Mouse (Mus musculus) lung, adult 10 weeks (tissue): ENCODE results near the gene V1ra8. TPM values are rescaled to one million over a fixed set of nuclear protein-coding genes. Genes with fewer than 3 reads are reported as not detected.

Experiments used
- polyA plus RNA-seq: library from polyadenylated mRNA; stranded (reverse); fragments of 350-450 nt; fragmentation: Illumina TruSeq; extraction: RNeasy Lipid Tissue Mini Kit (QIAGEN cat#74804); gene quantifications from one replicate; pipeline ENCODE4 v1.2.3, GENCODE M21; 2014; ENCODE audit warnings: low read depth, low replicate concordance; ENCODE audit not compliant: insufficient read depth

The V1ra8 gene
- polyA plus RNA-seq: not detected

DNA sequence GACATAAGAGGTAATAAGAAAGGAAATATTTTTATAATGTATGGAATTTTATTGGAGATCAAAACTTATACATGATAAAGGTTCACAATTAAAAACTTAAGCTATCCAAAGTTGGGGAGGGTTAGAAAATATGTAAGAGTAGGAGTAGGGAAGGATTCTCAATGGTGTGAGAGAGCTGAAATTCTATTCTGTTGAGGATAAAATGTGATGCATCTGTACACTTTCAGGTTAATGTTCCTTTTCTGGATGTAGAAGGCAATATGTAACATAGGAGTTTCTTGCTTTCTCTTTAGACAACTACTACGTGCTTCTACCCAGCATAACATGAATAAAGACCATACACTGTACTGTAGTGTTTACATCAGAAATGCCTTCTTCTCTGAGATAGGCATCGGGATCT is at the start of gene V1ra8:
Gene V1ra8, plus strand, starts transcription at position 301 of the 400 bp plus-strand sequence.

DNA sequence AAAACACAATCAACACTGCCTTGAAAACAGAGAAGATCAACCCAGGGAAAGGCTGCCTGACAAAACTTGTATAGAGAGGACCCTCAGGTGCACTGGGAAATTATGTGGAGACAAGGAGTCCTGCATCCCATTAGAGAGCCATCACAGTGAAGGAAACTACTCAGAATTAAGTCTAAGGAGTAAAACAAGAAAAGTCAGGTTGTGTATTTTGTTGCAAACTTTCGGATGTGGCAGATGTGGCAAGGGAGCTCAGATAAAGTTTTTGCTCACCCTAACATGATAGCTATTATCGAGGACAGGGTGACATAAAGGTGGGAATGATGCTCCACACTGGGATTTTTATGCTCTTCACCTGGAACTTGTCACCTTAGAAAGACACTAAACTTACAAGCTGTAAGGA is 28.1 kb upstream of the V1ra8 start, which contains the start of gene Vmn1r52:
Gene Vmn1r52, plus strand, starts transcription at position 301 of the 400 bp plus-strand sequence.

DNA sequence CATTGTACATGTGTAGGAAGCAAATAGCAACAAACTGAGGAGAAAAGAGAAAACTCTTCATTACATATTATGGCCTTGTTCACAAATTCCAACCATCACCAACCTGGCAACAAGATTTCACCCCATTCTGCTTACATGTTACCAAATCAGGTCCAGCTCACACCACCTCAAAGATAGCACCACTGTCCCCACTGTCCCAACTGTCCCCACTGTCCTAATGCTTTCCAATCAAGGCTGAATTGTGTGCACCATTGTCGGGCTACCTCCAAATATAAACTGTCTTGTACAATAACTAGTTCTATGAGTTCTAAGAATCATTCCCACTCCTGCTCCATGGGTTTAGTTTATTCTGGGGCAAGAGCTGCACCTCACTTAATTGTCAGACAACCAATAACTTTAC is 21.7 kb downstream of the V1ra8 start, which contains the start of gene Vmn1r53:
Gene Vmn1r53, minus strand, starts transcription at position 101 of the 400 bp plus-strand sequence.

DNA sequence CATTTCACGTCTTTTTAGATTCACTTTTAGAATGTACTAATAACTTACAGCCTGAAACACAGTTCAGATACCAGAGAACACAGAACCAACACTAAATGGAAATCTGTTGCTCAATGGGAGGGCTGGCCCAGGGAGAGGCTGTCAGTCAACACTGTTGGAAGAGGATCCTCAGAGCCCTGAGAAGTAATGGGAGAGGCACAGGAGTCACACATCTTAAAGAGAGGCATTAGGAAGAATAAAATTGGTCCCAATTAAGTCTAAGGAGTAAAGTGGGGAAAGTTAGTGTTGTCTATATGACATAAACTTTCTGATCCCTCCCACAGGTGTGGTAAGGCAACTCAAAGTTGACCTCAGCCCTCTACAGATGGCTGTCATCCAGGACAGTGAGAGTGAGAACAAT is 43.4 kb downstream of the V1ra8 start, which contains the start of gene Vmn1r54:
Gene Vmn1r54, plus strand, starts transcription at position 301 of the 400 bp plus-strand sequence.

Other genes starting within 250 kb of the V1ra8 start
- not detected for gene Vmn1r46, start 233.5 kb upstream of the V1ra8 start, polyA plus RNA-seq
- not detected for gene Vmn1r47, start 186.6 kb upstream of the V1ra8 start, polyA plus RNA-seq
- gene Vmn1r48, start 166.0 kb upstream of the V1ra8 start, polyA plus RNA-seq: not detected
- not detected for gene Vmn1r49, start 124.3 kb upstream of the V1ra8 start, polyA plus RNA-seq
- gene Vmn1r50, start 101.4 kb upstream of the V1ra8 start, polyA plus RNA-seq: not detected
- not detected for gene Vmn1r51, start 80.2 kb upstream of the V1ra8 start, polyA plus RNA-seq
- not detected for gene Vmn1r52, start 28.0 kb upstream of the V1ra8 start, polyA plus RNA-seq
- gene Vmn1r53, start 21.6 kb downstream of the V1ra8 start, polyA plus RNA-seq: not detected
- not detected for gene Vmn1r54, start 43.5 kb downstream of the V1ra8 start, polyA plus RNA-seq
- gene BC048671, start 98.4 kb downstream of the V1ra8 start, polyA plus RNA-seq: not detected
- gene Chst13, start 122.4 kb downstream of the V1ra8 start, polyA plus RNA-seq: 0.19 TPM
- gene Uroc1, start 130.5 kb downstream of the V1ra8 start, polyA plus RNA-seq: not detected
- gene Zxdc, start 166.7 kb downstream of the V1ra8 start, polyA plus RNA-seq: 8.1 TPM
- 6.9 TPM for gene Cfap100, start 226.0 kb downstream of the V1ra8 start, polyA plus RNA-seq